Mouse (Mus musculus): Measurements from ENCODE around the gene Nbea.

- TF ChIP-seq POLR2A (IDR thresholded peaks at IDR 0.05; ENCODE audit: insufficient read length, low read depth) = no peak
- no peak for TF ChIP-seq MAX (IDR thresholded peaks at IDR 0.05; ENCODE audit: low read depth)
- TF ChIP-seq MYOG (IDR thresholded peaks at IDR 0.05; ENCODE audit: control insufficient read depth in 1 of 3, insufficient read depth in 1 of 3, insufficient read length in 2 of 3, low read depth in 2 of 3) = no peak
- TF ChIP-seq MYOD1 (IDR thresholded peaks at IDR 0.05; ENCODE audit: control insufficient read depth in 1 of 3, insufficient read length in 2 of 3, low read depth in 2 of 3) = no peak
- no peak for TF ChIP-seq REST (IDR thresholded peaks at IDR 0.05; ENCODE audit: insufficient read depth, insufficient read length)
- TF ChIP-seq CEBPB (IDR thresholded peaks at IDR 0.05; ENCODE audit: insufficient read depth, poor library complexity, severe bottlenecking) = no peak
These were observed 403.1 kb downstream of the Nbea start for GRCm38 (mm10) chr3:55780120-55781070.

Measured in myocyte (in vitro differentiated cells).